Mouse (Mus musculus) ovary, adult 18-20 months (tissue): Measurements from ENCODE around the gene Bex6.

ENCODE experiments used
- DNase-seq: peaks from one replicate; pipeline ENCODE4 v3.0.0; 2022; ENCODE audit warnings: low spot score, mixed read lengths

Bex6 gene

GRCm38 (mm10) chr16:32179333-32179901 lies at the start of gene Bex6:
TSS of gene Bex6 (plus strand) at chr16:32179823.
- no peak for DNase-seq

- DNase-seq = no peak
These were observed 49.3 kb upstream of the Bex6 start for GRCm38 (mm10) chr16:32130190-32130826.

GRCm38 (mm10) chr16:32133148-32133547 lies 46.5 kb upstream of the Bex6 start:
- no peak for DNase-seq

- no peak for DNase-seq
These were observed 43.7 kb upstream of the Bex6 start for GRCm38 (mm10) chr16:32135842-32136357.

GRCm38 (mm10) chr16:32138954-32139353 lies 40.7 kb upstream of the Bex6 start:
- DNase-seq = no peak

- no peak for DNase-seq
These were observed 35.9 kb upstream of the Bex6 start for GRCm38 (mm10) chr16:32143766-32144165.

- no peak for DNase-seq
These were observed 35.0 kb upstream of the Bex6 start for GRCm38 (mm10) chr16:32144592-32144991.

GRCm38 (mm10) chr16:32147589-32148207 lies 31.9 kb upstream of the Bex6 start:
- no peak for DNase-seq

- DNase-seq = no peak
These were observed 25.6 kb upstream of the Bex6 start for GRCm38 (mm10) chr16:32153976-32154375.

GRCm38 (mm10) chr16:32154437-32154836 lies 25.2 kb upstream of the Bex6 start:
- peak; percentile 50 for DNase-seq

GRCm38 (mm10) chr16:32156719-32157118 lies 22.9 kb upstream of the Bex6 start:
- no peak for DNase-seq

- no peak for DNase-seq
These were observed 22.3 kb upstream of the Bex6 start for GRCm38 (mm10) chr16:32157369-32157768.

- DNase-seq = no peak
These were observed 20.7 kb upstream of the Bex6 start for GRCm38 (mm10) chr16:32158966-32159365.

- DNase-seq = no peak
These were observed 18.8 kb upstream of the Bex6 start for GRCm38 (mm10) chr16:32160742-32161323.

- DNase-seq = no peak
These were observed 16.2 kb upstream of the Bex6 start for GRCm38 (mm10) chr16:32163392-32163791.

GRCm38 (mm10) chr16:32163891-32164290 lies 15.7 kb upstream of the Bex6 start:
- DNase-seq = no peak

GRCm38 (mm10) chr16:32164396-32165027 lies 15.1 kb upstream of the Bex6 start:
- DNase-seq = no peak

- DNase-seq = peak; percentile 23
These were observed 14.3 kb upstream of the Bex6 start, which contains the start of gene Nrros for GRCm38 (mm10) chr16:32165281-32165821. TSS of gene Nrros (minus strand) at chr16:32165594.

- DNase-seq = no peak
These were observed 11.6 kb upstream of the Bex6 start for GRCm38 (mm10) chr16:32167819-32168545.

GRCm38 (mm10) chr16:32171031-32171731 lies 8.4 kb upstream of the Bex6 start:
- no peak for DNase-seq

GRCm38 (mm10) chr16:32173401-32173800 lies 6.2 kb upstream of the Bex6 start:
- DNase-seq = no peak
